Mouse (Mus musculus): Measurements from ENCODE around the gene Flywch2. TPM values are rescaled to one million over a fixed set of nuclear protein-coding genes. Genes with fewer than 3 reads are reported as not detected.

Flywch2 gene
- polyA plus RNA-seq, 1 experiment from 2014 or later: 10.6 TPM

DNA sequence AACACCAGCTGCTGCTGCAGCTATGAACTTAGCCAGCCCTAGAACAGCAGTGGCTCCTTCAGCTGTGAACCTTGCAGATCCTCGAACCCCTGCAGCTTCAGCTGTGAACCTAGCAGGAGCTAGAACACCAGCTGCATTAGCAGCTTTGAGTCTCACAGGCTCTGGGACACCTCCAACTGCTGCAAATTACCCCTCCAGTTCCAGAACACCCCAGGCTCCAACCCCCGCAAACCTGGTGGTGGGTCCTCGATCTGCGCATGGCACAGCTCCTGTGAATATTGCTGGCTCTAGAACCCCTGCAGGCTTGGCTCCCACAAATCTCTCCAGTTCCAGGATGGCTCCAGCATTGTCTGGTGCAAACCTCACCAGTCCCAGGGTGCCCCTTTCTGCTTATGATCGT is 34.9 kb upstream of the Flywch2 start:
- no peak for DNase-seq (ENCODE audit: low spot score)
- Histone ChIP-seq H3K9ac (ENCODE audit: low read depth, low read length) (no peak overlapping the region), H3K4me2 (no peak overlapping the region), H3K36me3 (ENCODE audit: control insufficient read depth, insufficient read depth, low read length) (peaks cover 93% of the 10 kb centered on the region), H3K27me3 (replicated peaks; ENCODE audit: control insufficient read depth, insufficient read depth, low read length) (no peaks in the 10 kb centered on the region), H3K27ac (ENCODE audit: low read depth, low read length) (no peak overlapping the region), H3K4me3 (ENCODE audit: low read depth, low read length) (no peak overlapping the region), H3K4me1 (replicated peaks; ENCODE audit: control insufficient read depth, insufficient read depth, low read length) (no peaks in the 10 kb centered on the region), H3K9me3 (ENCODE audit: control insufficient read depth, low read length) (peaks cover 35% of the 10 kb centered on the region)
- WGBS: 97% methylated on average over 5 of the region's 5 CpGs
- no peak for ATAC-seq (replicated peaks; ENCODE audit: low FRiP score)

DNA sequence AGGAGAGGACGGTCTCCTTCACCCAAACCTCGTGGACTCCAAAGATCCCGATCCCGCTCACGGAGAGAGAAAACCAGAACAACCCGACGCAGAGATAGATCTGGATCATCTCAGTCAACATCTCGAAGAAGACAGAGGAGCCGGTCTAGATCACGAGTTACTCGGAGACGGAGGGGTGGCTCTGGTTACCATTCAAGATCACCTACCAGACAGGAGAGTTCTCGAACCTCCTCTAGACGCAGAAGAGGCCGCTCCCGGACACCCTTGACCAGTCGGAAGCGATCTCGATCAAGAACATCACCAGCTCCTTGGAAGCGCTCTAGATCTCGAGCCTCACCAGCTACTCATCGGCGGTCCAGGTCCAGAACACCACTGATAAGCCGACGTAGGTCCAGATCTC is 33.4 kb upstream of the Flywch2 start:
- DNase-seq (ENCODE audit: low spot score): no peak
- Histone ChIP-seq H3K27me3 (replicated peaks; ENCODE audit: control insufficient read depth, insufficient read depth, low read length) (no peaks in the 10 kb centered on the region), H3K9me3 (ENCODE audit: control insufficient read depth, low read length) (peaks cover 43% of the 10 kb centered on the region), H3K4me2 (no peak overlapping the region), H3K27ac (ENCODE audit: low read depth, low read length) (no peak overlapping the region), H3K4me3 (ENCODE audit: low read depth, low read length) (no peak overlapping the region), H3K9ac (ENCODE audit: low read depth, low read length) (no peak overlapping the region), H3K36me3 (ENCODE audit: control insufficient read depth, insufficient read depth, low read length) (peaks cover 96% of the 10 kb centered on the region), H3K4me1 (replicated peaks; ENCODE audit: control insufficient read depth, insufficient read depth, low read length) (no peaks in the 10 kb centered on the region)
- WGBS: 98% methylated on average over 25 of the region's 25 CpGs
- no peak for ATAC-seq (replicated peaks; ENCODE audit: low FRiP score)

DNA sequence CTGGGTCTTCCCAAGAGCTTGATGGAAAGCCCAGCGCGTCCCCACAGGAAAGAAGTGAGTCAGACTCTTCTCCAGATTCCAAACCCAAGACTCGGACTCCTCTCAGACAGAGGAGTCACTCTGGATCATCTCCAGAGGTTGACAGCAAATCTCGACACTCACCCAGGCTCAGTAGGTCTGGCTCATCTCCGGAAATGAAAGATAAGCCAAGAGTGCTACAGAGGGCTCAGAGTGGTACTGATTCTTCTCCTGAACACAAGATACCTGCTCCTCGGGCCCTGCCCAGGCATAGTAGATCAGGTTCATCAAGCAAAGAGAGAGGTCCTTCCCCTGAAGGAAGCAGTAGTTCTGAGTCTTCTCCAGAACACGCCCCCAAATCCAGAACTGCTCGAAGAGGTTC is 32.7 kb upstream of the Flywch2 start:
- no peak overlapping the region for H3K4me2 ChIP-seq
- DNase-seq (ENCODE audit: low spot score) (no peak), ATAC-seq (replicated peaks; ENCODE audit: low FRiP score) (no peak)
- H3K9me3 ChIP-seq (ENCODE audit: control insufficient read depth, low read length): peaks cover 43% of the 10 kb centered on the region
- H3K4me3 ChIP-seq (ENCODE audit: low read depth, low read length): no peak overlapping the region
- no peaks in the 10 kb centered on the region for H3K4me1 ChIP-seq (replicated peaks; ENCODE audit: control insufficient read depth, insufficient read depth, low read length)
- no peak overlapping the region for H3K9ac ChIP-seq (ENCODE audit: low read depth, low read length)
- no peaks in the 10 kb centered on the region for H3K27me3 ChIP-seq (replicated peaks; ENCODE audit: control insufficient read depth, insufficient read depth, low read length)
- H3K27ac ChIP-seq (ENCODE audit: low read depth, low read length): no peak overlapping the region
- 97% methylated on average over 8 of the region's 8 CpGs for WGBS
- peaks cover 96% of the 10 kb centered on the region for H3K36me3 ChIP-seq (ENCODE audit: control insufficient read depth, insufficient read depth, low read length)

DNA sequence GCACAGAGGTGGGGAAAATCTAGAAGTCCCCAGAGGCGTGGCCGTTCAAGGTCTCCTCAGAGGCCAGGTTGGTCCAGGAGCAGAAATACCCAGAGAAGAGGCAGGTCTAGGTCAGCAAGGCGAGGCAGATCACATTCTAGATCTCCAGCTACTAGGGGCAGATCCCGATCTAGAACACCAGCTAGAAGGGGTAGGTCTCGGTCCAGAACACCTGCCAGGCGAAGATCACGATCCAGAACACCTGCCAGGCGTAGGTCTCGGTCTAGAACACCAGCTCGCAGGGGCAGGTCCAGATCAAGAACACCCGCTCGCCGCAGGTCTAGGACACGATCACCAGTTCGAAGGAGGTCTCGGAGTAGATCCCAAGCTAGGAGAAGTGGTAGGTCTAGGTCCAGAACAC is 29.8 kb upstream of the Flywch2 start:
- DNase-seq (ENCODE audit: low spot score) (no peak), ATAC-seq (replicated peaks; ENCODE audit: low FRiP score) (no peak)
- no peak overlapping the region for H3K27ac ChIP-seq (ENCODE audit: low read depth, low read length)
- H3K4me2 ChIP-seq: no peak overlapping the region
- H3K36me3 ChIP-seq (ENCODE audit: control insufficient read depth, insufficient read depth, low read length): peaks cover 90% of the 10 kb centered on the region
- no peaks in the 10 kb centered on the region for H3K4me1 ChIP-seq (replicated peaks; ENCODE audit: control insufficient read depth, insufficient read depth, low read length)
- 96% methylated on average over 16 of the region's 16 CpGs for WGBS
- peaks cover 43% of the 10 kb centered on the region for H3K9me3 ChIP-seq (ENCODE audit: control insufficient read depth, low read length)
- no peak overlapping the region for H3K4me3 ChIP-seq (ENCODE audit: low read depth, low read length)
- no peaks in the 10 kb centered on the region for H3K27me3 ChIP-seq (replicated peaks; ENCODE audit: control insufficient read depth, insufficient read depth, low read length)
- H3K9ac ChIP-seq (ENCODE audit: low read depth, low read length): no peak overlapping the region

DNA sequence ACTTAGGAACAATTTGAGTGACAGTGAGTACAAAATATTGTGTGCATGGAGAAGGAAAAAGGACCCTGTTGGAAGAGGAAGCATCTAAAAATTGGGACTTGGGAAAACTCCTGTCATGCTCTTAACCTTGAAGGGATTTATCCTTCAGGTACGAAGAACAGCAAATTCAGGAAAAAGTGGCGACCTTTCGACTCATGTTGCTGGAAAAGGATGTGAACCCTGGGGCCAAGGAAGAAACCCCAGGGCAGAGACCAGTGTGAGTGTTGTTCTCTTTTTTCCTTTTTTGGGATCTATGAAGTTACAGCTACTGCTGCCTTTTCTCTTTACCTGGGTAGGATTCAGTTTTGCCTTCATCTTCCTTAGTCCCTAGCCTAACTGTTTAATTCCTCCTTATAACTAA is 22.0 kb upstream of the Flywch2 start:
- H3K36me3 ChIP-seq (ENCODE audit: control insufficient read depth, insufficient read depth, low read length): peaks cover 52% of the 10 kb centered on the region
- H3K9ac ChIP-seq (ENCODE audit: low read depth, low read length): no peak overlapping the region
- ATAC-seq (replicated peaks; ENCODE audit: low FRiP score): no peak
- no peak for DNase-seq (ENCODE audit: low spot score)
- no peak overlapping the region for H3K4me3 ChIP-seq (ENCODE audit: low read depth, low read length)
- no peaks in the 10 kb centered on the region for H3K27me3 ChIP-seq (replicated peaks; ENCODE audit: control insufficient read depth, insufficient read depth, low read length)
- no peak overlapping the region for H3K4me2 ChIP-seq
- WGBS: 95% methylated on average over 3 of the region's 3 CpGs
- peaks cover 15% of the 10 kb centered on the region for H3K4me1 ChIP-seq (replicated peaks; ENCODE audit: control insufficient read depth, insufficient read depth, low read length)
- no peak overlapping the region for H3K27ac ChIP-seq (ENCODE audit: low read depth, low read length)
- no peaks in the 10 kb centered on the region for H3K9me3 ChIP-seq (ENCODE audit: control insufficient read depth, low read length)

DNA sequence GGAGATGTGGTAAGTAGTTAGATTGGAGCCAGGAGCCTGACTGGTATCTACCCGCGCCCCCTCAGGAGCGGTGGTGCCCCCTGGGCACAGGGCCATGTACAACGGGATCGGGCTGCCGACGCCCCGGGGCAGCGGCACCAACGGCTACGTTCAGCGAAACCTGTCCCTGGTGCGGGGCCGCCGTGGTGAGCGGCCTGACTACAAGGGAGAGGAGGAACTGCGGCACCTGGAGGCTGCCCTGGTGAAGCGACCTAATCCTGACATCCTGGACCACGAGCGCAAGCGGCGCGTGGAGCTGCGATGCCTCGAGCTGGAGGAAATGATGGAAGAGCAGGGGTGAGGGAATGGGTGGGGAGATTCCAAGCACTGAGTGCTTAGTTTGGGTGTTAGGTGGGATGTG is 21.0 kb upstream of the Flywch2 start:
- ATAC-seq (replicated peaks; ENCODE audit: low FRiP score): no peak
- peak overlapping the region; percentile 8 for H3K4me3 ChIP-seq (ENCODE audit: low read depth, low read length)
- H3K4me2 ChIP-seq: no peak overlapping the region
- H3K4me1 ChIP-seq (replicated peaks; ENCODE audit: control insufficient read depth, insufficient read depth, low read length): peaks cover 15% of the 10 kb centered on the region
- H3K9me3 ChIP-seq (ENCODE audit: control insufficient read depth, low read length): no peaks in the 10 kb centered on the region
- H3K27me3 ChIP-seq (replicated peaks; ENCODE audit: control insufficient read depth, insufficient read depth, low read length): no peaks in the 10 kb centered on the region
- 87% methylated on average over 25 of the region's 25 CpGs for WGBS
- no peak overlapping the region for H3K9ac ChIP-seq (ENCODE audit: low read depth, low read length)
- H3K27ac ChIP-seq (ENCODE audit: low read depth, low read length): no peak overlapping the region
- DNase-seq (ENCODE audit: low spot score): no peak
- peaks cover 44% of the 10 kb centered on the region for H3K36me3 ChIP-seq (ENCODE audit: control insufficient read depth, insufficient read depth, low read length)

DNA sequence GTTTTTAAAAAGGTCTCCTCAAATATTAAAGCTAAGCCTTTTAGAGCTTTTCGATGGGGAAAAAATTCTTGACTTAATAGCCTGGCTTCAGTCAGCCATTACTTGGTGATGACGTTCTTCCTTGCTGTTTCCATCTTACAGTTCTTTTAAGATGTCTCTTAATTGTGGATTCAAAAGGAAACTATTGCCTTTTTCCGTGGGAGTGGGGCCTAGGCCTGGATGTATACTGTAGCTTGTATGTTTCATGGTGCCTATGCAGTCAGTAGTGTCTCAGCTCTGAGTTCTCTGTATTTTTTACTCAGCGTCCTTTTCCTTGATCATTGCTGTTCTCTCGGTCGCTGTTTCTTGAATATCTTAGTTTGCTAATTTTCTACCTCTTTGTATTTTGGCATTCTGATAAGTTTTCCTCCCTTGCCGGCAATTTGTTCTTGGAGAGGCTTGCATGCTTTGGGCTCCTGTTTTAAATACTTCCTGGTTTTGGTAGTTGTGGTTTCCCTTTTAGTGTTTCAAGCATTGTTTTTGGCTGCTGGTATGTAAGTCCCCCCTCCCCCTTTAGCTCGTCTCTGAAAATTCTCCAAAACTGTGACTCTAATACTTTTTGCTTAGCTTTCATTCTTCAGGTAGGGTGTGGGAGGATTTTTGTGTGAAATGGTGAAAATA is 18.7 kb upstream of the Flywch2 start:
- ATAC-seq (replicated peaks; ENCODE audit: low FRiP score): no peak

DNA sequence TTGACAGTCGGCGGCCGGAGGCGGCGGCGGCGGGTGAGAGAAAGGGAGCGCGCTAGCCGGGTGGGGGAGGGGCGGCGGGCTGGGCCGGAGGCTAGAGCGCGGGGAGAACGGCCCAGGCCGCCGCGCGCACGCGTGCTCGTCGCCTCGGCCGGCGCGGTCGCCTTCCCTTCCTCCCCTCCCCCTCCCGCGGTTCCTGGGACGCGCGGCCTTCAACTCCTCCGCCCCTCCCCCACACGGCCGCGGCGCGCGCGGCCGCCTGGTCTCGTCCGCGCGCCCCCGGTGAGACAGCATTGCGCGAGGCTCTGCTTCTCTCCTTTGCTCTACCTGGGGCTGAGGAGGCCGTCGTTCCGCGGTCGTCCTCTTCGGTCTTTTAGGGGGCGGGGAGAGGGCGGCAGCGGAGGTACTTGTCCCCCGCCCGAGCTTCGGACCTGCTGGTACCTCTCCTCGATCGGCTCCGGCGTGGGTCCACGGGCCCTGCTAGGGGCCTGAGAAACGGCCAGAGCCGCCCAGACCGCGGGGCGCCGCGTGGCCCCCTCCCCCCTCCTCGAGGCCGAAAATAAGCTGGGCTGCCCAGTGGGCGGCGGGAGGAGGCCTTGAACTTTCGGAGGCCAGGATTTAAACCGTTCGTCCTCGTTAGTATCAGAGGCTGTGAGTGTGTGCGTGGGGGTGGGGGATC is 17.6 kb upstream of the Flywch2 start:
- Histone ChIP-seq H3K9me3 (ENCODE audit: control insufficient read depth, low read length) (no peaks in the 10 kb centered on the region), H3K9ac (ENCODE audit: low read depth, low read length) (peak overlapping the region; percentile 99), H3K27me3 (replicated peaks; ENCODE audit: control insufficient read depth, insufficient read depth, low read length) (no peaks in the 10 kb centered on the region), H3K4me2 (peak overlapping the region; percentile 97), H3K4me3 (ENCODE audit: low read depth, low read length) (peak overlapping the region; percentile 99), H3K27ac (ENCODE audit: low read depth, low read length) (peak overlapping the region; percentile 97), H3K36me3 (ENCODE audit: control insufficient read depth, insufficient read depth, low read length) (peaks cover 15% of the 10 kb centered on the region), H3K4me1 (replicated peaks; ENCODE audit: control insufficient read depth, insufficient read depth, low read length) (peaks cover 15% of the 10 kb centered on the region)
- DNase-seq (ENCODE audit: low spot score): peak; percentile 88
- WGBS: under 1% methylated on average over 68 of the region's 83 CpGs
- ATAC-seq (replicated peaks; ENCODE audit: low FRiP score): peak; percentile 71

More for the DNA sequence above, 18.7 kb upstream of the Flywch2 start:
- Histone ChIP-seq H3K36me3 (ENCODE audit: control insufficient read depth, insufficient read depth, low read length) (peaks cover 25% of the 10 kb centered on the region), H3K9me3 (ENCODE audit: control insufficient read depth, low read length) (no peaks in the 10 kb centered on the region), H3K4me3 (ENCODE audit: low read depth, low read length) (peak overlapping the region; percentile 99), H3K9ac (ENCODE audit: low read depth, low read length) (peak overlapping the region; percentile 99), H3K27me3 (replicated peaks; ENCODE audit: control insufficient read depth, insufficient read depth, low read length) (no peaks in the 10 kb centered on the region), H3K4me1 (replicated peaks; ENCODE audit: control insufficient read depth, insufficient read depth, low read length) (peaks cover 15% of the 10 kb centered on the region), H3K27ac (ENCODE audit: low read depth, low read length) (peak overlapping the region; percentile 97; the same call in 1 of the 2 replicates), H3K4me2 (peak overlapping the region; percentile 97)
- DNase-seq (ENCODE audit: low spot score): no peak
- WGBS: 3% methylated on average over 8 of the region's 8 CpGs
